Mouse (Mus musculus) forebrain, embryonic 10.5 days (tissue): Measurements from ENCODE around the gene Tex13b. TPM values are rescaled to one million over a fixed set of nuclear protein-coding genes. Genes with fewer than 3 reads are reported as not detected.

Source experiments
- polyA plus RNA-seq: library from polyadenylated mRNA; unstranded; fragments of >200 nt; fragmentation: Nextera tagmentation; extraction: Ambion mirVana; gene quantifications from 2 replicates; pipeline ENCODE4 v1.2.1, GENCODE M21; 2016

Tex13b gene
- polyA plus RNA-seq, 1 experiment from 2014 or later = not detected

Other genes starting within 250 kb of the Tex13b start
- 93.8 and 97.5 TPM in 2 replicates for gene Tsc22d3, start 212.8 kb downstream of the Tex13b start, polyA plus RNA-seq
- gene Mid2, start 148.8 kb downstream of the Tex13b start, polyA plus RNA-seq = 1.1 TPM in 2 replicates
- not detected in 2 replicates for gene Vsig1, start 94.2 kb upstream of the Tex13b start, polyA plus RNA-seq
- gene Psmd10, start 143.3 kb upstream of the Tex13b start, polyA plus RNA-seq = 50.5 and 52.3 TPM in 2 replicates
- gene Atg4a, start 143.5 kb upstream of the Tex13b start, polyA plus RNA-seq = 11.8 and 12.4 TPM in 2 replicates